Mouse (Mus musculus): ENCODE measurements around the gene Farp1.

GRCm38 (mm10) chr14:121219226-121220039 is 184.4 kb downstream of the Farp1 start:
- TF ChIP-seq CTCF (IDR thresholded peaks at IDR 0.05; ENCODE audit: borderline replicate concordance, extremely low read depth, insufficient read depth, insufficient read length): no peak
- TF ChIP-seq POLR2A (IDR thresholded peaks at IDR 0.05; ENCODE audit: borderline replicate concordance, extremely low read depth, insufficient read depth, insufficient read length, poor library complexity, severe bottlenecking): no peak
